Mouse (Mus musculus) cortical plate, adult 2 months (tissue): ENCODE results near the gene Epha6.

ENCODE experiments used
- CTCF ChIP-seq: fragments of 200-500 bp; IDR thresholded peaks from 2 replicates; pipeline ENCODE4 v1.5.1; 2011; ENCODE audit warnings: mild to moderate bottlenecking, control low read depth, low read length; ENCODE audit not compliant: insufficient read depth; ENCODE audit errors: extremely low read depth
- POLR2A ChIP-seq: fragments of 200-500 bp; IDR thresholded peaks from 2 replicates; pipeline ENCODE4 v1.6.1; 2011; ENCODE audit warnings: mild to moderate bottlenecking, low read length, control low read depth; ENCODE audit not compliant: insufficient read depth; ENCODE audit errors: extremely low read depth

DNA sequence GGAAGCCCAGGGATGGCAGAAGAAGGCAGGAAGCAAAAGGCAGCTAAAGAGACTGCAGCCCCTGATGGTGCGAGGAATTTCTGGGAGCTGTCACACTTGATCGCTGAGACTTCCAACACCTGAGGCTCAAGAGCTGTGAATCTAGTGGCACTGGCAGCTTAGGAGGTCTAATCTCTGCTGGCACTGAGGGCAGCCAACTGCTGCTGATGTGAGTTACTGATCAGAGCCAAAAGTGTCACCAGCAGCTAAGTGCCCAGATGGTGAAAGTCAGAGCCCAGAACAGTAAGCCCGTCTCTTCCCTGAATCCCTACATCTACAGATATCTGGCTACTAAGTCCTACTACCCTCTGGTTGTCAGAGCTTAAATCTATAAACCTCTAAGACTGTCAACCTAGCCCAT, 518.4 kb downstream of the Epha6 start:
- no peak for TF ChIP-seq CTCF
- no peak for TF ChIP-seq POLR2A
